Mouse (Mus musculus): ENCODE measurements around the gene Ccdc73. TPM values are rescaled to one million over a fixed set of nuclear protein-coding genes. Genes with fewer than 3 reads are reported as not detected.
A peak's percentile ranks its signal among the peaks of the same experiment; 100 is the strongest.

Ccdc73 gene
- total and polyA plus RNA-seq, 3 experiments: 2.2 to 5.1 (median 2.2) TPM

DNA sequence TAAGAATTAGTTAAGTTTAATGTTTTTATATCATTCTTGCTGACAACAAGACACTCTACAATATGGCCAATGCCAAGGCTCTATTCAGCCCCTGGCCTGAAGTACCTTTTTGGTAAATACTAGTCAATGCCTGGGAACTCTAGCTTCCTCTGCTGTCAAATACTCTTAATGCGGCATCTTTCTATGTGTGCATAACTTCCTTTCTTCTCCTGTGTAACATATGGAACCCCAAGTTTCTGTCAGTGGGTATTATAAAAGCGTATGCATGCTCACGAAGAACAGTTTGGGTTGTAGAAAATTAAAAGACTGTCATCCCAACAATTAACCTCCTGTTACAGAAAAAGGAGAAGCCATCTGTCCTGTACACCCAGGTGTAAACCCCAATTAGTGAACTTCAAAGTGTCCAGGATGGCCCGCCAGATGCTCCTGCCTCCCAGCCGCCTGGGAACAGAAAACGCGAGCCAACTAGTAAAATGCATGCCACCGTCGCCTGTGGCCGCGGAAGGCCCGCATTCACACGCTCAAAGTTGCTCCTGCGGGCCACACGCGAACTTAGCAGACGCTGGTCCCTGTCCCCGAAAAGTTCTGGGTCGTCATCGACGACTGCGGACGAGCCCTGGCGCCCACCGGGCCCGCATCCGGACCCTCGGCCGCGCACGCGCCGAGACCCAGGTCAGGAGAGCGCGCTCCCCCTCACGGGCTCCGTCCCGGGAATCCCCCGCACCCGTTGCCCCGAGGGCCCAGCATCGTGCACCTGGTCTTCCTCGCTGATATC lies 148.8 kb downstream of the Ccdc73 start:
- peaks cover 17 to 32% of the 10 kb centered on the region in 2 experiments for H3K36me3 ChIP-seq (replicated peaks in 1 of 2; ENCODE audit: control insufficient read depth in 1 of 2, insufficient read depth in 1 of 2, low read length in 1 of 2)
- TF ChIP-seq E2F4 (IDR thresholded peaks at IDR 0.05; ENCODE audit: insufficient replicate concordance, low read depth, low read length) (0 out of 2 replicates have a peak, but pooled peaks have one; percentile 7), CTCF (conservative IDR thresholded peaks at IDR 0.05 in 1 of 2, IDR thresholded peaks at IDR 0.05 in 1 of 2; ENCODE audit: low read depth in 2 of 2, low read length in 2 of 2) (no peak), NRF1 (IDR thresholded peaks at IDR 0.05; ENCODE audit: low read depth, low read length) (peak; percentile 77)
- in situ Hi-C loops (cut with MboI; ENCODE audit: low pct_ligation_motif_present, low pct_unique_long_range_greater_than_20kb, low sequenced_read_pairs) (no loop called here), dilution Hi-C loops (cut with MboI; ENCODE audit: extremely low pct_ligation_motif_present, extremely low pct_unique_long_range_greater_than_20kb, low sequenced_read_pairs) (no loop called here)
- peaks cover 2 to 22% of the 10 kb centered on the region in 2 experiments; a peak in 3 of 4 replicates for H3K4me1 ChIP-seq (ENCODE audit: control insufficient read depth in 1 of 2, insufficient read depth in 2 of 2)
- H3K79me2 ChIP-seq (replicated peaks; ENCODE audit: control insufficient read depth, extremely low read depth, insufficient read depth, poor library complexity, severe bottlenecking): peaks cover 33% of the 10 kb centered on the region
- H3K27me3 ChIP-seq (replicated peaks): no peaks in the 10 kb centered on the region
- H3K4me2 ChIP-seq (ENCODE audit: insufficient read depth, low read depth, poor library complexity, severe bottlenecking): peak overlapping the region; percentile 82
- H3K9ac ChIP-seq (ENCODE audit: insufficient read depth, low read depth): peak overlapping the region; percentile 72
- DNase-seq (ENCODE audit: extremely low read depth): peak; percentile 22
- no peaks in the 10 kb centered on the region for H3K9me3 ChIP-seq (replicated peaks; ENCODE audit: low read length)
- H3K4me3 ChIP-seq (replicated peaks in 1 of 3; ENCODE audit: low read depth in 2 of 3, low read length in 2 of 3, poor library complexity in 1 of 3): peak overlapping the region; percentile 57 to 99 (median 97)
- peak overlapping the region; percentile 23 for H3K27ac ChIP-seq (ENCODE audit: insufficient read depth, low read depth)

DNA sequence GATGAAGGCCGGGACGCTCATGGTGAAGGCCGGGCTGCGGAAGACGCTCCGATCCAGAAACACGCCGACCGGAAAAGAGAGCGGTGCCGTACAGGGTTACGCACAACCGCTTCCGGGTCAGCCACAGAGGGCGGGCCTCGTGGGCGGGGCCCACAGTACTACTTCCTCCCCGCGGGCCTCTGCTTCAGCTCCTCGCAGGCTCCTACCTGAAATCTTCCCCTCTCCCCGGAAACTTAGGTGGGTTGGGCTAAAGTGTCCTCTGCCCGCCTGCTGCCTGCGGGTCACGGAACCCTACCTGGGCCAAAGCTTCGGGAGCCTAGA lies 149.3 kb downstream of the Ccdc73 start, which contains the start of gene Eif3m:
Gene Eif3m (minus strand): TSS at position 114 of the 321 bp plus-strand sequence.
- peak; percentile 94 for DNase-seq (ENCODE audit: extremely low read depth)
- Histone ChIP-seq H3K27me3 (replicated peaks) (no peaks in the 10 kb centered on the region), H3K9me3 (replicated peaks; ENCODE audit: low read length) (no peaks in the 10 kb centered on the region), H3K4me3 (replicated peaks in 1 of 3; ENCODE audit: low read depth in 2 of 3, low read length in 2 of 3, poor library complexity in 1 of 3) (peak within 1 kb of the TSS; percentile 72 to 99 (median 97)), H3K4me2 (ENCODE audit: insufficient read depth, low read depth, poor library complexity, severe bottlenecking) (peak within 1 kb of the TSS; percentile 82), H3K4me1 (ENCODE audit: control insufficient read depth in 1 of 2, insufficient read depth in 2 of 2) (peaks cover 2 to 22% of the 10 kb centered on the region in 2 experiments; a peak in 3 of 4 replicates), H3K9ac (ENCODE audit: insufficient read depth, low read depth) (peak within 1 kb of the TSS; percentile 89), H3K79me2 (replicated peaks; ENCODE audit: control insufficient read depth, extremely low read depth, insufficient read depth, poor library complexity, severe bottlenecking) (peaks cover 33% of the 10 kb centered on the region), H3K27ac (ENCODE audit: insufficient read depth, low read depth) (peak within 1 kb of the TSS; percentile 23), H3K36me3 (replicated peaks in 1 of 2; ENCODE audit: control insufficient read depth in 1 of 2, insufficient read depth in 1 of 2, low read length in 1 of 2) (peaks cover 15 to 26% of the 10 kb centered on the region in 2 experiments)
- dilution Hi-C loops (cut with MboI; ENCODE audit: extremely low pct_ligation_motif_present, extremely low pct_unique_long_range_greater_than_20kb, low sequenced_read_pairs) (no loop called here), in situ Hi-C loops (cut with MboI; ENCODE audit: low pct_ligation_motif_present, low pct_unique_long_range_greater_than_20kb, low sequenced_read_pairs) (no loop called here)
- TF ChIP-seq NELFE (IDR thresholded peaks at IDR 0.05; ENCODE audit: low read depth, low read length): peak; percentile 66; the same call in 1 of the 2 replicates
- TF ChIP-seq TBP (conservative IDR thresholded peaks at IDR 0.05; ENCODE audit: low read depth, low read length): peak; percentile 69; the same call in 1 of the 2 replicates
- no peak for TF ChIP-seq MAZ (IDR thresholded peaks at IDR 0.05; ENCODE audit: low read depth, low read length)
- no peak for TF ChIP-seq BHLHE40 (IDR thresholded peaks at IDR 0.05; ENCODE audit: low read depth, low read length)
- peak; percentile 92 for TF ChIP-seq HCFC1 (IDR thresholded peaks at IDR 0.05; ENCODE audit: low read depth, low read length)
- TF ChIP-seq NRF1 (IDR thresholded peaks at IDR 0.05; ENCODE audit: low read depth, low read length): no peak
- TF ChIP-seq E2F4 (IDR thresholded peaks at IDR 0.05; ENCODE audit: insufficient replicate concordance, low read depth, low read length): 0 out of 2 replicates have a peak, but pooled peaks have one; percentile 50
- TF ChIP-seq IRF4 (IDR thresholded peaks at IDR 0.05; ENCODE audit: low read depth, low read length): peak; percentile 55; the same call in 1 of the 2 replicates
- no peak for TF ChIP-seq ZMIZ1 (IDR thresholded peaks at IDR 0.05; ENCODE audit: low read depth, low read length)
- peak; percentile 72 for TF ChIP-seq TCF12 (IDR thresholded peaks at IDR 0.05; ENCODE audit: low read depth, low read length)
- TF ChIP-seq MEF2A (IDR thresholded peaks at IDR 0.05; ENCODE audit: borderline replicate concordance, low read depth, low read length): peak; percentile 66; the same call in 1 of the 2 replicates
- TF ChIP-seq MAFK (IDR thresholded peaks at IDR 0.05; ENCODE audit: insufficient replicate concordance, low read length): no peak
- no peak for TF ChIP-seq SIN3A (IDR thresholded peaks at IDR 0.05; ENCODE audit: low read length)
- no peak for TF ChIP-seq ETS1 (conservative IDR thresholded peaks at IDR 0.05; ENCODE audit: low read depth, low read length)
- TF ChIP-seq RAD21 (IDR thresholded peaks at IDR 0.05; ENCODE audit: low read depth, low read length): no peak
- no peak for TF ChIP-seq CHD1 (IDR thresholded peaks at IDR 0.05; ENCODE audit: low read depth, low read length)
- TF ChIP-seq EP300 (IDR thresholded peaks at IDR 0.05; ENCODE audit: low read length): no peak
- no peak for TF ChIP-seq JUN (IDR thresholded peaks at IDR 0.05; ENCODE audit: insufficient read depth, low read depth, low read length)
- TF ChIP-seq MXI1 (IDR thresholded peaks at IDR 0.05; ENCODE audit: low read depth, low read length): peak; percentile 90
- peak; percentile 92 for TF ChIP-seq ELF1 (IDR thresholded peaks at IDR 0.05; ENCODE audit: low read depth, low read length)
- no peak for TF ChIP-seq CTCF (conservative IDR thresholded peaks at IDR 0.05 in 1 of 2, IDR thresholded peaks at IDR 0.05 in 1 of 2; ENCODE audit: low read depth in 2 of 2, low read length in 2 of 2)
- no peak for TF ChIP-seq PAX5 (IDR thresholded peaks at IDR 0.05; ENCODE audit: low read length)
- no peak; the same call in 1 of the 2 replicates for TF ChIP-seq GABPA (IDR thresholded peaks at IDR 0.05; ENCODE audit: insufficient replicate concordance, low read depth, low read length)
- TF ChIP-seq USF1 (IDR thresholded peaks at IDR 0.05; ENCODE audit: low read depth, low read length): no peak
- TF ChIP-seq SMC3 (IDR thresholded peaks at IDR 0.05; ENCODE audit: low read depth, low read length): no peak
- peak; percentile 84; the same call in 1 of the 2 replicates for TF ChIP-seq MYC (IDR thresholded peaks at IDR 0.05; ENCODE audit: low read depth, low read length)
- peak; percentile 90 for TF ChIP-seq CHD2 (IDR thresholded peaks at IDR 0.05; ENCODE audit: low read length)
- TF ChIP-seq ZC3H11A (IDR thresholded peaks at IDR 0.05; ENCODE audit: low read depth, low read length): no peak
- TF ChIP-seq UBTF (IDR thresholded peaks at IDR 0.05; ENCODE audit: low read depth, low read length): peak; percentile 79; the same call in 1 of the 2 replicates
- TF ChIP-seq USF2 (conservative IDR thresholded peaks at IDR 0.05; ENCODE audit: low read depth, low read length): no peak

Data from CH12.LX (cell line).